Mouse (Mus musculus): ENCODE data around the gene Hsp90aa1. TPM values are rescaled to one million over a fixed set of nuclear protein-coding genes. Genes with fewer than 3 reads are reported as not detected.
"Not testable (repeated sequence)": the region's sequence is repeated elsewhere in the genome, so short reads cannot be mapped to it uniquely, and the experiment has no call there.

Hsp90aa1 gene
- total RNA-seq, 1 experiment from 2014 or later: 802 TPM

- ATAC-seq (replicated peaks; ENCODE audit: insufficient number of reproducible peaks, low FRiP score, low TSS enrichment, poor library complexity, severe bottlenecking): not testable (repeated sequence)
Observed at GRCm38 (mm10) chr12:110701363-110701762, 1.2 kb downstream of the Hsp90aa1 start.

GRCm38 (mm10) chr12:110700730-110701129, 1.8 kb downstream of the Hsp90aa1 start:
- ATAC-seq (replicated peaks; ENCODE audit: insufficient number of reproducible peaks, low FRiP score, low TSS enrichment, poor library complexity, severe bottlenecking): no peak

- no peak for ATAC-seq (replicated peaks; ENCODE audit: insufficient number of reproducible peaks, low FRiP score, low TSS enrichment, poor library complexity, severe bottlenecking)
Observed at GRCm38 (mm10) chr12:110699171-110699547, 3.4 kb downstream of the Hsp90aa1 start.

- no peak for ATAC-seq (replicated peaks; ENCODE audit: insufficient number of reproducible peaks, low FRiP score, low TSS enrichment, poor library complexity, severe bottlenecking)
Observed at GRCm38 (mm10) chr12:110698523-110699170, 3.9 kb downstream of the Hsp90aa1 start.

GRCm38 (mm10) chr12:110698080-110698479, 4.4 kb downstream of the Hsp90aa1 start:
- no peak for ATAC-seq (replicated peaks; ENCODE audit: insufficient number of reproducible peaks, low FRiP score, low TSS enrichment, poor library complexity, severe bottlenecking)

GRCm38 (mm10) chr12:110697457-110697856, 5.1 kb downstream of the Hsp90aa1 start:
- no peak for ATAC-seq (replicated peaks; ENCODE audit: insufficient number of reproducible peaks, low FRiP score, low TSS enrichment, poor library complexity, severe bottlenecking)

GRCm38 (mm10) chr12:110696975-110697400, 5.5 kb downstream of the Hsp90aa1 start:
- ATAC-seq (replicated peaks; ENCODE audit: insufficient number of reproducible peaks, low FRiP score, low TSS enrichment, poor library complexity, severe bottlenecking): no peak

- ATAC-seq (replicated peaks; ENCODE audit: insufficient number of reproducible peaks, low FRiP score, low TSS enrichment, poor library complexity, severe bottlenecking): peak; percentile 77
Observed at GRCm38 (mm10) chr12:110696173-110696974, 6.2 kb downstream of the Hsp90aa1 start.

- no peak for ATAC-seq (replicated peaks; ENCODE audit: insufficient number of reproducible peaks, low FRiP score, low TSS enrichment, poor library complexity, severe bottlenecking)
Observed at GRCm38 (mm10) chr12:110695676-110696171, 6.8 kb downstream of the Hsp90aa1 start.

GRCm38 (mm10) chr12:110693378-110693777, 9.2 kb downstream of the Hsp90aa1 start:
- ATAC-seq (replicated peaks; ENCODE audit: insufficient number of reproducible peaks, low FRiP score, low TSS enrichment, poor library complexity, severe bottlenecking): not testable (repeated sequence)

GRCm38 (mm10) chr12:110689919-110690643, 12.4 kb downstream of the Hsp90aa1 start:
- no peak for ATAC-seq (replicated peaks; ENCODE audit: insufficient number of reproducible peaks, low FRiP score, low TSS enrichment, poor library complexity, severe bottlenecking)

GRCm38 (mm10) chr12:110688921-110689320, 13.6 kb downstream of the Hsp90aa1 start:
- ATAC-seq (replicated peaks; ENCODE audit: insufficient number of reproducible peaks, low FRiP score, low TSS enrichment, poor library complexity, severe bottlenecking): not testable (repeated sequence)

- ATAC-seq (replicated peaks; ENCODE audit: insufficient number of reproducible peaks, low FRiP score, low TSS enrichment, poor library complexity, severe bottlenecking): no peak
Observed at GRCm38 (mm10) chr12:110687894-110688734, 14.4 kb downstream of the Hsp90aa1 start.

- no peak for ATAC-seq (replicated peaks; ENCODE audit: insufficient number of reproducible peaks, low FRiP score, low TSS enrichment, poor library complexity, severe bottlenecking)
Observed at GRCm38 (mm10) chr12:110683580-110683979, 18.9 kb downstream of the Hsp90aa1 start.

- no peak for ATAC-seq (replicated peaks; ENCODE audit: insufficient number of reproducible peaks, low FRiP score, low TSS enrichment, poor library complexity, severe bottlenecking)
Observed at GRCm38 (mm10) chr12:110682561-110683299, 19.8 kb downstream of the Hsp90aa1 start, which contains the start of gene 1700001K19Rik. 1700001K19Rik (minus strand) TSS chr12:110682619.

GRCm38 (mm10) chr12:110681878-110682277, 20.6 kb downstream of the Hsp90aa1 start:
- peak; percentile 45; the same call in 1 of the 2 replicates for ATAC-seq (replicated peaks; ENCODE audit: insufficient number of reproducible peaks, low FRiP score, low TSS enrichment, poor library complexity, severe bottlenecking)

- no peak for ATAC-seq (replicated peaks; ENCODE audit: insufficient number of reproducible peaks, low FRiP score, low TSS enrichment, poor library complexity, severe bottlenecking)
Observed at GRCm38 (mm10) chr12:110681191-110681590, 21.3 kb downstream of the Hsp90aa1 start.

GRCm38 (mm10) chr12:110674243-110674642, 28.3 kb downstream of the Hsp90aa1 start:
- ATAC-seq (replicated peaks; ENCODE audit: insufficient number of reproducible peaks, low FRiP score, low TSS enrichment, poor library complexity, severe bottlenecking): no peak

Measured in monocyte, adult 5-6 weeks (primary cell).